Mouse (Mus musculus) hematopoietic multipotent progenitor cell, adult 10-12 weeks (in vitro differentiated cells): ENCODE measurements around the gene Nsg2. TPM values are rescaled to one million over a fixed set of nuclear protein-coding genes. Genes with fewer than 3 reads are reported as not detected.

Experiments used
- polyA plus RNA-seq: library from polyadenylated mRNA; stranded (reverse); fragments of >175 nt; gene quantifications from 2 replicates; pipeline ENCODE4 v1.2.3, GENCODE M21; 2012; ENCODE audit warnings: low replicate concordance

The Nsg2 gene
- polyA plus RNA-seq: 2.4 and 4.3 TPM in 2 replicates

GRCm38 (mm10) chr11:32000281-32000680 is at the start of gene Nsg2:
Gene Nsg2, plus strand, starts transcription at chr11:32000463.

DNA sequence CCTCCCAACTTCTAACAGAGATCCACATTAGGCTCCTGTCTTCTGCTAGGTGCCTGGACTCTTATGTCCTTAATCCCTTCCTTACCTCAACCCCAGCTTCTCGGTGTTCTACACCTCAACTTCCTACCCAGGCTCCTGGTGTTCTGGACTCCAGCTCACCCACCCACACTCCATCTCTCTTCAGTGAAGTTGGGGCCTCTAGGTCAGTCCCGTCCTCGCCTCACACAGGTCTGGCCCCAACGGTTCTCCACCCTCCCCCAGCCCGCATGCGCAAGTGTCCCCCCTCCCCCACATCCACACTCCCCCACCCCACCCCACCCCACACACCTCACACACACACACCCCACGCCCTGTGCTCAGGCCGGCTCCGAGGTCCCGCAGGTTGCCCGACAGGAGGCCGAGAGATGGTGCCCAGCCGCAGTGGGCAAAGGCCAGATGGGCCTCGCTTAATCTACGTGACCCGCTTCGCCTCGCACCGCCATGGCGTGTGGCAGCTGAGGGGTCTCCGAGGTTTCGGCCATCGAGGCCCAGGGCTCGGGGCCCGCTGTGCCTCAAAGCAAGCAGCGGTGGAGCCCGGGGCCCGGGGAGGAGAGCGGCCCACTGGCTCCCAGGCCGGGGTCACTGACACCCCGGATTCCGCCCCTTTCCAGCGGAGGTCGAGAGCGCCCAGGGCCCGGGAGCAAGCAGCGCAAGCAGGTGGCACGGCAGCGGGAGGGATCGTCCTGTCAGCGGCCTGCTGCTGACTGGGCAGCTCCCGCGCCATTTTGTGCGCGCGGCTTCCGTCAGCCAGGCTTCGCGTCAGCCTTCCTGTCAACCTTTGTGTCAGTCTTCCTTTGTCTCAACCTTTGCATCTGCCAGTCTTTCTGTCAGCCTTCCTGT is 34.8 kb upstream of the Nsg2 start, which contains the start of gene 4930524B15Rik:
Gene 4930524B15Rik, plus strand, starts transcription at position 337 of the 879 bp plus-strand sequence.

Other genes with a start within 250 kb of the Nsg2 start
- gene Cpeb4, start 128.3 kb upstream of the Nsg2 start, polyA plus RNA-seq: 13.3 and 17.7 TPM in 2 replicates
- not detected in 2 replicates for gene 4930524B15Rik, start 34.9 kb upstream of the Nsg2 start, polyA plus RNA-seq
- 39.5 and 46.9 TPM in 2 replicates for gene Il9r, start 199.8 kb downstream of the Nsg2 start, polyA plus RNA-seq
- gene Snrnp25, start 205.0 kb downstream of the Nsg2 start, polyA plus RNA-seq: 33.0 and 40.8 TPM in 2 replicates
- 21.9 and 70.6 TPM in 2 replicates for gene Rhbdf1, start 221.8 kb downstream of the Nsg2 start, polyA plus RNA-seq
- gene Mpg, start 226.0 kb downstream of the Nsg2 start, polyA plus RNA-seq: 13.0 and 16.3 TPM in 2 replicates